Mouse (Mus musculus) heart, adult 2 months (tissue): Measurements from ENCODE around the gene Mt1.

Source experiments
- CTCF ChIP-seq: fragments of 200-600 bp; IDR thresholded peaks from 2 replicates; pipeline ENCODE4 v1.8.1; 2022; ENCODE audit warnings: antibody characterized with exemption, mild to moderate bottlenecking, moderate library complexity
- POLR2A ChIP-seq: fragments of 200-500 bp; IDR thresholded peaks from 2 replicates; pipeline ENCODE4 v1.6.1; 2011; ENCODE audit warnings: mild to moderate bottlenecking, low read depth, low read length, control low read depth; ENCODE audit not compliant: insufficient read depth

GRCm38 (mm10) chr8:94194591-94195223 lies 15.8 kb downstream of the Mt1 start:
- no peak for TF ChIP-seq CTCF
- TF ChIP-seq POLR2A: no peak
